Mouse (Mus musculus): ENCODE data around the gene Gp1bb. TPM values are rescaled to one million over a fixed set of nuclear protein-coding genes. Genes with fewer than 3 reads are reported as not detected.
A peak's percentile ranks its signal among the peaks of the same experiment; 100 is the strongest.

Gene Gp1bb
- polyA plus RNA-seq, 1 experiment from 2014 or later = 2.2 TPM

DNA sequence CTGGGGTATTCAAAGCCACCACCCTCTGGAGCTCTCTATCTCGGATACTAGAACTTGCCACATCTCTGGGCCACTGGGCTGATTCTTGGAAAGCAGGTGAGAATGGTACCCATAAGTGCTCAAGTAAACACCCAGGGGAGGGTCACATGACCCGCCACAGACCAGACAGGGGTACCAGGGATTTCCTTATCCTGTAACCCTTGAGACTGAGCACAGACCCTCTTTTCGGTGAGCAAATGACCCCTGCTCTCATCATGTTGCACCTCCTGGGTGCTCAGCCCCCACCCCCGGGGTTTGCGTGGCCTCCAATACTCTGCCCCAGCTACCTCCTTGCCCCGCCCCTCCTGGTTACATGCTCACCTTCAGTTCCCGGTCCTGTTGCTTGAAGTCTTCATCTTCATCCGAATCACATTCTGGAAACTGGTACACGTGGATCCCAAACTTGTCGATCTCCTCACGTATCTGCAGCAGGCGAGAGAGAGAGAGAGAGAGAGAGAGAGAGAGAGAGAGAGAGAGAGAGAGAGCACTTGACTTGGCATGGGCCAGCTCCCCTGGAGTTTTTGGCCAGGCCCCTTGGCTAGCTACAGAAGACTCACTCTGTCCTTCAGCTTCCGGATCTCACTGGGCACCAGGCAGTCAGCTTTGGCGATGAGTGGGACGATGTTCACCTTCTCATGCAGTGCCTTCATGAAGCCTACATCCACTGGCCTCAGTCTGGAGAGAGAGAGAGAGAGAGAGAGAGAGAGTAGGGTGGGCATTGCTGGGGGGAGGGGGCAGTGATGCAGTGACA is 1.7 kb upstream of the Gp1bb start:
- ATAC-seq (ENCODE audit: low read depth) = no peak
- 64% methylated on average over 15 of the region's 15 CpGs for WGBS
- H3K4me2 ChIP-seq (ENCODE audit: low read depth, low read length) = no peak overlapping the region
- H3K27ac ChIP-seq (ENCODE audit: low read length) = no peak overlapping the region
- no peak overlapping the region for H3K9ac ChIP-seq (ENCODE audit: low read length)
- H3K36me3 ChIP-seq (ENCODE audit: control insufficient read depth, insufficient read depth, low read length) = no peaks in the 10 kb centered on the region; the same call in 1 of the 2 replicates
- H3K4me1 ChIP-seq (replicated peaks; ENCODE audit: control insufficient read depth, insufficient read depth, low read length) = peaks cover 27% of the 10 kb centered on the region
- peaks cover 72% of the 10 kb centered on the region for H3K27me3 ChIP-seq (ENCODE audit: control insufficient read depth, insufficient read depth, low read depth, low read length)
- no peak overlapping the region for H3K4me3 ChIP-seq (ENCODE audit: low read length)
- no peaks in the 10 kb centered on the region for H3K9me3 ChIP-seq (ENCODE audit: control insufficient read depth, low read length)

DNA sequence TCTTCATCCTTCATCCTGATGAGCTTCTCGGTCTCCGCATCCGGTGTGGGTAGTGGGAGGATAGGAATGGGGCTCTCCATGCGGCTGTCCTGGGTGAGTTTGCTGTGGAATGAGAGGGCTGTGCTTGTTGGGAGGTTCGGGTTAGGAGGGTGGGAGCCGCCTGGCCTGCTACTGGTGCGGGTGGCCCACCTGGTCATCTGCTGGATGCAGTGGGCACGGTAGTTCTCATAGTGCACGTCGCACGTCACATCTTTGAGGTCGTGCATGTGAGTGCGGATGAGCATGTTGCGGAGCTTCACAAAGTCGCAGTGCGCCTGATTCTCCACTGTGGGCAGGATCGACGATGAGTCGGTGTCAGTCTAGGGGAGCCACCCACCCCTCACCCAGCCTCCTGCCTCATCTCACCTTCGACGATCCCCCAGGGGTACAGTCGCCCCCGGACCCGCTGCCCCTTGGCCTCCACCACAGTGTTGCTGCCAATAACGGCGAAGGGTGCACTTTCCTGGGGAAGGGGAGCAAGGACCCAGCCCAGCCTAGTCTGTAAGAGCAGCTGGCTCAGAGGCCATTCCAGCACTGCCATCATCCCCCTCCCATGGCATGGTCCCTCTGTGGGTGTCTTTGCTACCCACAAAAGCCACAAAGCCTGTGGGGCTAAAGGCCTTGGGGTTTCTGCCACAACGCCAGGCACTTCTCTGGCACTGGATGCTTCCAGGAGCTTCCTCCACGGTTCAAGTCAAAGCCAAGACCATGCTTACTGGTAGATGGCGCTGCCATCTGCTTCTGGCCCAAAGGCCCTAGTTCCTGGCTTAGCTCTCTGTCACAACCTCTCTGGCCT is 930 bp upstream of the Gp1bb start:
- H3K4me3 ChIP-seq (ENCODE audit: low read length) = no peak overlapping the region
- H3K4me1 ChIP-seq (replicated peaks; ENCODE audit: control insufficient read depth, insufficient read depth, low read length) = peaks cover 22% of the 10 kb centered on the region
- WGBS = 64% methylated on average over 29 of the region's 29 CpGs
- H3K27me3 ChIP-seq (ENCODE audit: control insufficient read depth, insufficient read depth, low read depth, low read length) = peaks cover 78% of the 10 kb centered on the region
- no peaks in the 10 kb centered on the region; the same call in 1 of the 2 replicates for H3K36me3 ChIP-seq (ENCODE audit: control insufficient read depth, insufficient read depth, low read length)
- ATAC-seq (ENCODE audit: low read depth) = no peak
- H3K4me2 ChIP-seq (ENCODE audit: low read depth, low read length) = no peak overlapping the region
- no peak overlapping the region for H3K9ac ChIP-seq (ENCODE audit: low read length)
- no peaks in the 10 kb centered on the region for H3K9me3 ChIP-seq (ENCODE audit: control insufficient read depth, low read length)
- no peak overlapping the region for H3K27ac ChIP-seq (ENCODE audit: low read length)

GRCm38 (mm10) chr16:18621362-18622001 is 721 bp downstream of the Gp1bb start:
- no peaks in the 10 kb centered on the region for H3K9me3 ChIP-seq (ENCODE audit: control insufficient read depth, low read length)
- ATAC-seq (ENCODE audit: low read depth) = no peak
- H3K9ac ChIP-seq (ENCODE audit: low read length) = no peak overlapping the region; the same call in 1 of the 2 replicates
- H3K27ac ChIP-seq (ENCODE audit: low read length) = no peak overlapping the region
- H3K4me1 ChIP-seq (replicated peaks; ENCODE audit: control insufficient read depth, insufficient read depth, low read length) = peaks cover 22% of the 10 kb centered on the region
- peak overlapping the region; percentile 55 for H3K4me3 ChIP-seq (ENCODE audit: low read length)
- 6% methylated on average over 38 of the region's 38 CpGs for WGBS
- peaks cover 80% of the 10 kb centered on the region for H3K27me3 ChIP-seq (ENCODE audit: control insufficient read depth, insufficient read depth, low read depth, low read length)
- peak overlapping the region; percentile 96 for H3K4me2 ChIP-seq (ENCODE audit: low read depth, low read length)
- H3K36me3 ChIP-seq (ENCODE audit: control insufficient read depth, insufficient read depth, low read length) = no peaks in the 10 kb centered on the region; the same call in 1 of the 2 replicates

DNA sequence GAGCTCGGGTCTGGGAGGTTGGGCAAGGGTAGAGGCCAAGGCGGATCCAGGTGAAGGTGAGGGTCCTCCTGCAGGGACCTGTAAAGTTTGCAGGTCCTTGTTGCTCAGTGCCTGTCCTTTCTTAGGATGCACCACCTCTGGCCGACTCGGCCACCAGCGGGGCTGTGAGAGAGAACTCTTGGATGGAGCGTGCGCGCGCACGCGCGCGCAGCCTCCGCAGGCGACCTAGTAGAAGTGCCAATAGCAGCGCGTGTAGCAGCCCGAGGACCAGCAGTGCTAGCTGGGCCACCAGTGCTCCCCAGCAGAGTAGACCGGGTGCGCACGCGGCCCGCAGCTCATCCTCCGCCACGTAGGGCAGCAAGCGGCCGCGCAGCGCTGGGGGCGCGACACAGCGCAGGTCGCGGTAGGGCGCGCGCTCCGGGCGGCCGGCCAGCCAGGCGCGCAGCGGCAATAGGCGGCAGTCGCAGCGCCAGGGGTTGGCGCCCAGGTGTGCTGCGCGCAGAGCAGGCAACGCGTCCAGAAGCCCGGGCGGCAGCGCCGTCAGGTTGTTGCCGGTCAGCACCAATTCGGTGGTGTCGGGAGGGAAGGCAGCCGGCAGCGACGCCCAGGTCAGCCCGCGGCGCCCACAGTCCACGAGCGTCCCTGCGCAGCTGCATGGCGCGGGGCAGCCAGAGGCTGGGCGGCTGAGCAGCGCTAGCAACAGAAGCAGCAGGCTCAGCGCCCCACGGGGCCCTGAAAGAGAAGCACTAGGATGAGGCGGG is 1.4 kb downstream of the Gp1bb start:
- Histone ChIP-seq H3K27ac (ENCODE audit: low read length) (no peak overlapping the region), H3K4me2 (ENCODE audit: low read depth, low read length) (peak overlapping the region; percentile 96), H3K4me1 (replicated peaks; ENCODE audit: control insufficient read depth, insufficient read depth, low read length) (peaks cover 16% of the 10 kb centered on the region), H3K4me3 (ENCODE audit: low read length) (peak overlapping the region; percentile 55), H3K9me3 (ENCODE audit: control insufficient read depth, low read length) (no peaks in the 10 kb centered on the region), H3K36me3 (ENCODE audit: control insufficient read depth, insufficient read depth, low read length) (no peaks in the 10 kb centered on the region; the same call in 1 of the 2 replicates), H3K9ac (ENCODE audit: low read length) (peak overlapping the region; percentile 45), H3K27me3 (ENCODE audit: control insufficient read depth, insufficient read depth, low read depth, low read length) (peaks cover 77% of the 10 kb centered on the region)
- 0 out of 2 replicates have a peak, but pooled peaks have one; percentile 20 for ATAC-seq (ENCODE audit: low read depth)
- WGBS = 2% methylated on average over 68 of the region's 74 CpGs

DNA sequence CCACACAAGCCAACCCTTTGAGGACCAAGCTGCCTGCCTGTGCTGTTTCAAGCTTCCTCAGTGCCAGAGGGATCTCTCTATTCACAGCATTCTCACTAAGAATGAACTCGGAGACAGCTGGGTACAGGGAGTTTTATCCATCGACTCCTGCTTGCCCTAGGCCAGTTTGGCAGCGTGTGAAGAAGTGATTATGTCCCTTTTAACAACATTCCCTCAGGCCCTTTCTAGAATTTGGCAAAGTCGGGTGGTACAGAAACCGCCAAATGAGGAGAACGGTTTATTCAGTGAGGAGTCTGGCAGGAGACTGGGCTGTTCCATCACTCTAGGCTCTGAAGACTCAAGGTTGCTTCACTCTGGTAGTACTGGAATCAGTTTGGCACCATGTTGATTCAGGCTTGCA is 2.0 kb downstream of the Gp1bb start:
- peak overlapping the region; percentile 55 for H3K4me3 ChIP-seq (ENCODE audit: low read length)
- WGBS = 40% methylated on average over 6 of the region's 6 CpGs
- H3K27ac ChIP-seq (ENCODE audit: low read length) = no peak overlapping the region
- no peaks in the 10 kb centered on the region for H3K9me3 ChIP-seq (ENCODE audit: control insufficient read depth, low read length)
- peaks cover 71% of the 10 kb centered on the region for H3K27me3 ChIP-seq (ENCODE audit: control insufficient read depth, insufficient read depth, low read depth, low read length)
- no peak overlapping the region for H3K9ac ChIP-seq (ENCODE audit: low read length)
- peaks cover 15% of the 10 kb centered on the region for H3K4me1 ChIP-seq (replicated peaks; ENCODE audit: control insufficient read depth, insufficient read depth, low read length)
- peak overlapping the region; percentile 96 for H3K4me2 ChIP-seq (ENCODE audit: low read depth, low read length)
- no peak for ATAC-seq (ENCODE audit: low read depth)
- no peaks in the 10 kb centered on the region; the same call in 1 of the 2 replicates for H3K36me3 ChIP-seq (ENCODE audit: control insufficient read depth, insufficient read depth, low read length)

DNA sequence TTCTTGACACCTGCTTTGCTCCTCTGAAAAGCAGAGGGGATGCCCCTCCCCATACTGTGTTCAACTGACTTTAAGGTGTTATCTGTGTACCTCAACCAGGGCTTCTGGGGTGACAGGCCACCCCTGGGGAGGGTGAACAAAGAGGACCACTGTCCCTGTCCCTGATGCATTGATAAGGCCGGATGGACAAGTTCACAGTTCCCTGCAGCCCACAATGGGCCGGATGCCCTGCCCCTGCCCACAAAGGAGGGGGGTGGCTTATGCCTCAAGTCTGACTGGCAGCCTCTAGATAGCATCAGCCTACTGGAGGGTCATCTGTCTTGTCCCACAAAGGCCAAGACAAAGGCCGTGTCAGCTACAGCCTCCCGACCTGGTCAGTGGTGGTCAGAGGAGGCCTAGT is 3.1 kb downstream of the Gp1bb start:
- H3K4me1 ChIP-seq (replicated peaks; ENCODE audit: control insufficient read depth, insufficient read depth, low read length) = peaks cover 15% of the 10 kb centered on the region
- no peaks in the 10 kb centered on the region; the same call in 1 of the 2 replicates for H3K36me3 ChIP-seq (ENCODE audit: control insufficient read depth, insufficient read depth, low read length)
- no peak overlapping the region for H3K9ac ChIP-seq (ENCODE audit: low read length)
- no peak overlapping the region for H3K4me2 ChIP-seq (ENCODE audit: low read depth, low read length)
- H3K27me3 ChIP-seq (ENCODE audit: control insufficient read depth, insufficient read depth, low read depth, low read length) = peaks cover 60% of the 10 kb centered on the region
- no peaks in the 10 kb centered on the region for H3K9me3 ChIP-seq (ENCODE audit: control insufficient read depth, low read length)
- H3K4me3 ChIP-seq (ENCODE audit: low read length) = no peak overlapping the region
- WGBS = 60% methylated on average over 4 of the region's 4 CpGs
- H3K27ac ChIP-seq (ENCODE audit: low read length) = no peak overlapping the region
- no peak for ATAC-seq (ENCODE audit: low read depth)

GRCm38 (mm10) chr16:18618297-18618696 is 3.9 kb downstream of the Gp1bb start:
- no peak overlapping the region for H3K27ac ChIP-seq (ENCODE audit: low read length)
- no peak overlapping the region for H3K4me2 ChIP-seq (ENCODE audit: low read depth, low read length)
- peaks cover 15% of the 10 kb centered on the region for H3K4me1 ChIP-seq (replicated peaks; ENCODE audit: control insufficient read depth, insufficient read depth, low read length)
- no peak for ATAC-seq (ENCODE audit: low read depth)
- peaks cover 52% of the 10 kb centered on the region for H3K27me3 ChIP-seq (ENCODE audit: control insufficient read depth, insufficient read depth, low read depth, low read length)
- no peak overlapping the region for H3K9ac ChIP-seq (ENCODE audit: low read length)
- no peaks in the 10 kb centered on the region; the same call in 1 of the 2 replicates for H3K36me3 ChIP-seq (ENCODE audit: control insufficient read depth, insufficient read depth, low read length)
- WGBS = 58% methylated on average over 2 of the region's 2 CpGs
- no peaks in the 10 kb centered on the region for H3K9me3 ChIP-seq (ENCODE audit: control insufficient read depth, low read length)
- H3K4me3 ChIP-seq (ENCODE audit: low read length) = no peak overlapping the region

GRCm38 (mm10) chr16:18617370-18618065 is 4.7 kb downstream of the Gp1bb start:
- H3K4me1 ChIP-seq (replicated peaks; ENCODE audit: control insufficient read depth, insufficient read depth, low read length) = peaks cover 15% of the 10 kb centered on the region
- peaks cover 45% of the 10 kb centered on the region for H3K27me3 ChIP-seq (ENCODE audit: control insufficient read depth, insufficient read depth, low read depth, low read length)
- no peaks in the 10 kb centered on the region for H3K9me3 ChIP-seq (ENCODE audit: control insufficient read depth, low read length)
- ATAC-seq (ENCODE audit: low read depth) = peak; percentile 64
- WGBS = 1% methylated on average over 27 of the region's 27 CpGs
- peak overlapping the region; percentile 40 for H3K4me2 ChIP-seq (ENCODE audit: low read depth, low read length)
- no peak overlapping the region for H3K27ac ChIP-seq (ENCODE audit: low read length)
- H3K4me3 ChIP-seq (ENCODE audit: low read length) = peak overlapping the region; percentile 19
- H3K9ac ChIP-seq (ENCODE audit: low read length) = 0 out of 2 replicates have a peak overlapping the region, but pooled peaks have one; percentile 37
- no peaks in the 10 kb centered on the region for H3K36me3 ChIP-seq (ENCODE audit: control insufficient read depth, insufficient read depth, low read length)
